Mouse (Mus musculus): Measurements from ENCODE around the gene Dab1.

DNA sequence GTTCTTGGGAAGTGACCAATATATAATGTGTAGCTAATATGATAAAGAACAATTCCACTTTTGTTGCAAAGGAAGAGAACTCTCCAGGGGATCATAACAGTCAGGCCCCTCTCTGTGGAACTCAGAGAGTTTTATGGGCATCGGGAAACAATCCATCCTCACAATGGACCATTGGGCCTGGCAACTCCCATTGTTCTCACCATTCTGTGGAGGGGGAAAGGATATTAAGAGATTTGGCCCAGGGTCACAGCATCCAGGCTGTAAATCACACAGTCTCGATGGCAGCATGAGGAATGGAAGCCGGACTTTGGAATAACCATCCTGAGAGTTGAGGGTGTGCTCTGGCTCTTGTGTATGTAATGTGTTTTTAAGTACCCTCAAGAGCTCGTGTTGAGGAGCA, 292.3 kb downstream of the Dab1 start:
- no peak for TF ChIP-seq CTCF (IDR thresholded peaks at IDR 0.05; ENCODE audit: low read depth)
- no peak for TF ChIP-seq EP300 (IDR thresholded peaks at IDR 0.05; ENCODE audit: low read depth)
